Mouse (Mus musculus) small intestine, adult 2 months (tissue): ENCODE results near the gene Asic1. TPM values are rescaled to one million over a fixed set of nuclear protein-coding genes. Genes with fewer than 3 reads are reported as not detected.

ENCODE experiments used
- H3K27ac ChIP-seq: fragments of 200-500 bp; 2 replicates; pipeline ENCODE4 v1.5.1; 2012; ENCODE audit warnings: low read depth, low read length, control low read depth, inconsistent platforms; ENCODE audit not compliant: insufficient read depth
- H3K27me3 ChIP-seq: fragments of 200-500 bp; 2 replicates; pipeline ENCODE4 v1.6.1; 2012; ENCODE audit warnings: mild to moderate bottlenecking, moderate library complexity, low read length, inconsistent platforms; ENCODE audit not compliant: control insufficient read depth, insufficient read depth
- H3K36me3 ChIP-seq: fragments of 200-500 bp; 2 replicates; pipeline ENCODE4 v1.6.1; 2012; ENCODE audit warnings: mild to moderate bottlenecking, low read length, control low read depth, inconsistent platforms; ENCODE audit not compliant: control insufficient read depth, insufficient read depth
- H3K4me1 ChIP-seq: fragments of 200-500 bp; 2 replicates; pipeline ENCODE4 v1.6.1; 2012; ENCODE audit warnings: low read length, inconsistent platforms, mixed read lengths; ENCODE audit not compliant: control insufficient read depth, insufficient read depth, insufficient read length
- H3K4me3 ChIP-seq: fragments of 200-500 bp; 2 replicates; pipeline ENCODE4 v1.5.1; 2012; ENCODE audit warnings: low read depth, mild to moderate bottlenecking, control low read depth, inconsistent platforms, low read length, moderate library complexity
- CTCF ChIP-seq: fragments of 200-500 bp; IDR thresholded peaks from 2 replicates; pipeline ENCODE4 v1.5.1; 2012; ENCODE audit warnings: low read depth, mild to moderate bottlenecking, control low read depth, inconsistent platforms, low read length, moderate library complexity, mixed read lengths; ENCODE audit not compliant: insufficient replicate concordance, insufficient read length; ENCODE audit errors: extremely low read depth
- POLR2A ChIP-seq: fragments of 200-500 bp; IDR thresholded peaks from 2 replicates; pipeline ENCODE4 v1.6.1; 2012; ENCODE audit warnings: low read depth, mild to moderate bottlenecking, control low read depth, inconsistent platforms, low read length, moderate library complexity
- WGBS: fragments of 180-500 bp; shearing (Covaris S2); methylation state at CpG from one replicate; pipeline ENCODE4 v1.1.7; 2018; 5-methylcytosine and 5-hydroxymethylcytosine counted together
- polyA plus RNA-seq: library from polyadenylated mRNA; depleted of rRNA; stranded (reverse); fragments of >200 nt; gene quantifications from 2 replicates; pipeline ENCODE4 v1.2.3, GENCODE M21; 2012; rRNA removed

Gene Asic1
- polyA plus RNA-seq, 1 experiment = 0.70 TPM

- Histone ChIP-seq H3K4me1 (no peaks in the 10 kb centered on the region), H3K36me3 (peaks cover 17% of the 10 kb centered on the region), H3K4me3 (no peak overlapping the region), H3K27ac (no peak overlapping the region), H3K27me3 (no peaks in the 10 kb centered on the region)
- TF ChIP-seq CTCF = no peak
- TF ChIP-seq POLR2A = no peak
- WGBS = 91% methylated on average over 11 of the region's 11 CpGs
Measured at GRCm38 (mm10) chr15:99736675-99737074, 66.5 kb downstream of the Asic1 start.

- 96% methylated on average over 4 of the region's 4 CpGs for WGBS
- peaks cover 7% of the 10 kb centered on the region for H3K36me3 ChIP-seq
- no peaks in the 10 kb centered on the region for H3K27me3 ChIP-seq
- TF ChIP-seq POLR2A (no peak), CTCF (no peak)
- H3K4me3 ChIP-seq = no peak overlapping the region
- H3K4me1 ChIP-seq = no peaks in the 10 kb centered on the region
- H3K27ac ChIP-seq = no peak overlapping the region
Measured at GRCm38 (mm10) chr15:99740229-99740628, 70.1 kb downstream of the Asic1 start.

Other genes starting within 250 kb of the Asic1 start
- gene Nckap5l, start 212.6 kb upstream of the Asic1 start, polyA plus RNA-seq = 1.8 and 3.1 TPM in 2 replicates
- gene Bcdin3d, start 195.6 kb upstream of the Asic1 start, polyA plus RNA-seq = 2.7 and 5.2 TPM in 2 replicates
- 1.3 and 1.7 TPM in 2 replicates for gene Faim2, start 142.2 kb upstream of the Asic1 start, polyA plus RNA-seq
- gene Aqp2, start 91.3 kb upstream of the Asic1 start, polyA plus RNA-seq = not detected in 2 replicates
- 0.20 and 52.4 TPM in 2 replicates for gene Aqp5, start 79.6 kb upstream of the Asic1 start, polyA plus RNA-seq
- gene Aqp6, start 69.0 kb upstream of the Asic1 start, polyA plus RNA-seq = not detected in 2 replicates
- 6.8 and 12.5 TPM in 2 replicates for gene Racgap1, start 18.7 kb upstream of the Asic1 start, polyA plus RNA-seq
- gene Smarcd1, start 31.8 kb downstream of the Asic1 start, polyA plus RNA-seq = 9.5 and 23.8 TPM in 2 replicates
- 3.0 TPM in 1 of 2 replicates, not detected in the other for gene Gm17349, start 35.1 kb downstream of the Asic1 start, polyA plus RNA-seq
- 246 and 260 TPM in 2 replicates for gene Gpd1, start 47.1 kb downstream of the Asic1 start, polyA plus RNA-seq
- gene Cox14, start 55.2 kb downstream of the Asic1 start, polyA plus RNA-seq = 301 and 397 TPM in 2 replicates
- 6.9 and 8.2 TPM in 2 replicates for gene Cers5, start 102.5 kb downstream of the Asic1 start, polyA plus RNA-seq
- 26.1 and 47.7 TPM in 2 replicates for gene Lima1, start 205.1 kb downstream of the Asic1 start, polyA plus RNA-seq